Mouse (Mus musculus): Measurements from ENCODE around the gene Stxbp5. TPM values are rescaled to one million over a fixed set of nuclear protein-coding genes. Genes with fewer than 3 reads are reported as not detected.

The Stxbp5 gene
- 6.2 TPM for polyA plus RNA-seq (2015; fragmentation: Illumina TruSeq; extraction: RNeasy Lipid Tissue Mini Kit (QIAGEN cat#74804); ENCODE audit: insufficient read depth, low read depth, low replicate concordance)

GRCm38 (mm10) chr10:9901071-9901696 is at the start of gene Stxbp5:
Gene Stxbp5, minus strand, starts transcription at chr10:9901079.

Other genes starting within 250 kb of the Stxbp5 start
- gene Samd5, start 225.9 kb downstream of the Stxbp5 start, polyA plus RNA-seq (2015; fragmentation: Illumina TruSeq; extraction: RNeasy Lipid Tissue Mini Kit (QIAGEN cat#74804); ENCODE audit: insufficient read depth, low read depth, low replicate concordance), result 0.94 TPM

Measured in pancreas, adult 10 weeks (tissue).